Mouse (Mus musculus) cortical plate, adult 2 months (tissue): ENCODE results near the gene Nol4l. TPM values are rescaled to one million over a fixed set of nuclear protein-coding genes. Genes with fewer than 3 reads are reported as not detected.
"Not testable (repeated sequence)": the region's sequence is repeated elsewhere in the genome, so short reads cannot be mapped to it uniquely, and the experiment has no call there.

Experiments used
- H3K27ac ChIP-seq: fragments of 200-500 bp; 2 replicates; pipeline ENCODE4 v1.5.1; 2012; ENCODE audit warnings: low read length, control low read depth, inconsistent platforms; ENCODE audit not compliant: insufficient read depth
- H3K4me1 ChIP-seq: fragments of 200-500 bp; 2 replicates; pipeline ENCODE4 v1.6.1; 2011; ENCODE audit warnings: low read length; ENCODE audit not compliant: control insufficient read depth, insufficient read depth
- H3K4me3 ChIP-seq: fragments of 200-500 bp; 2 replicates; pipeline ENCODE4 v1.5.1; 2011; ENCODE audit warnings: mild to moderate bottlenecking, low read length, control low read depth; ENCODE audit not compliant: insufficient read depth
- CTCF ChIP-seq: fragments of 200-500 bp; IDR thresholded peaks from 2 replicates; pipeline ENCODE4 v1.5.1; 2011; ENCODE audit warnings: mild to moderate bottlenecking, control low read depth, low read length; ENCODE audit not compliant: insufficient read depth; ENCODE audit errors: extremely low read depth
- POLR2A ChIP-seq: fragments of 200-500 bp; IDR thresholded peaks from 2 replicates; pipeline ENCODE4 v1.6.1; 2011; ENCODE audit warnings: mild to moderate bottlenecking, low read length, control low read depth; ENCODE audit not compliant: insufficient read depth; ENCODE audit errors: extremely low read depth
- polyA plus RNA-seq: library from polyadenylated mRNA; depleted of rRNA; stranded (reverse); fragments of >200 nt; gene quantifications from 2 replicates; pipeline ENCODE4 v1.2.3, GENCODE M21; 2012

Gene Nol4l
- polyA plus RNA-seq, 1 experiment: 33.9 TPM

DNA sequence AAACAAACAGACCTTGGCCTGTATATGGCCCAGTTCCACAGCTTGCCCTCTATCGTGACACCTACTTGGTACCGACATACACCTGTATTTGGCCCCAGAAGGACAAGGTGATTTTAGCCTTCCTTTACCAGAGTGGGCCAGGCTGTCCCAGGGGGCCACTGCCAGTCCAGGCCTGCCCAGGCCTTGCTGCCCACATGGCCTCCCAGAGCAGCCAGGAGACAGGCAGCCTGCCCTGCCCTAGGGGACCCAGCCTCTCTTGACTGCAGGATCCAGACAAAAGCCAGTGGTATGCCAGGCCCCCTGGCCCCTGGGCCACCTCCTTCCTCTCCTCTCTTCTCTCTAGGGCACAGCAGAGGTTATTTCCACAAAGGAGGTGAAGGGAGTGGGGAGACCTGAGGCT lies 21.8 kb downstream of the Nol4l start:
- H3K4me1 ChIP-seq: peaks cover 17% of the 10 kb centered on the region
- no peak overlapping the region for H3K4me3 ChIP-seq
- TF ChIP-seq POLR2A (no peak), CTCF (no peak)
- no peak overlapping the region for H3K27ac ChIP-seq

DNA sequence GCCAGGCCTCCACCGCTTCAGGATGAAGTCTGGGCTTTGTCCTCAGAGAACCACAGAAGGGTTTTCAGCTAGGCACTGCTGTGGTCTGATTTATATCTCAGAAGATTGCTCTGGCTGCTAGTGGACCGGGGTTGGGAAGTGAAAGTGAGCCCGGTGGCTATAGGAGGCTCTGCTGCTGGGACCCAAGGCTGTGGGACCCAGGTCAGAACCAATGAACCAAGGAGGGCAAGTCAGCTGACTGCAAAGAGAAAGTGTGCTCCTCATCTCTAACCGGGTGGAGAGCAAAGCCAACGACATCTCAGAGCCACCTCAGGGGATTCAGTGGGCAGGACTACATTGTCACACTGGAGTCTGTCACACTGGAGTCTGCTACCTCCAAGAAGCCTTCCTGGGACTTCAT lies 23.4 kb downstream of the Nol4l start:
- Histone ChIP-seq H3K27ac (no peak overlapping the region), H3K4me1 (peaks cover 10% of the 10 kb centered on the region; the same call in 1 of the 2 replicates), H3K4me3 (no peak overlapping the region)
- TF ChIP-seq CTCF (no peak), POLR2A (no peak)

- no peak overlapping the region for H3K4me3 ChIP-seq
- H3K27ac ChIP-seq: no peak overlapping the region
- TF ChIP-seq CTCF (peak; percentile 55), POLR2A (no peak)
- H3K4me1 ChIP-seq: peaks cover 12% of the 10 kb centered on the region
Measured at GRCm38 (mm10) chr2:153499154-153499553, 30.6 kb downstream of the Nol4l start.

GRCm38 (mm10) chr2:153496898-153497297 lies 32.9 kb downstream of the Nol4l start:
- H3K4me3 ChIP-seq: no peak overlapping the region
- no peak for TF ChIP-seq CTCF
- TF ChIP-seq POLR2A: no peak
- H3K27ac ChIP-seq: no peak overlapping the region
- H3K4me1 ChIP-seq: peaks cover 16% of the 10 kb centered on the region

GRCm38 (mm10) chr2:153496301-153496700 lies 33.5 kb downstream of the Nol4l start:
- TF ChIP-seq CTCF: no peak
- Histone ChIP-seq H3K27ac (no peak overlapping the region), H3K4me3 (no peak overlapping the region), H3K4me1 (peaks cover 16% of the 10 kb centered on the region)

- TF ChIP-seq CTCF (no peak), POLR2A (no peak)
- Histone ChIP-seq H3K4me3 (no peak overlapping the region), H3K4me1 (peaks cover 16% of the 10 kb centered on the region), H3K27ac (no peak overlapping the region)
Measured at GRCm38 (mm10) chr2:153495818-153496217, 34.0 kb downstream of the Nol4l start.

- peaks cover 16% of the 10 kb centered on the region for H3K4me1 ChIP-seq
- not testable (repeated sequence) for H3K4me3 ChIP-seq, H3K27ac ChIP-seq
Measured at GRCm38 (mm10) chr2:153495391-153495790, 34.4 kb downstream of the Nol4l start.

GRCm38 (mm10) chr2:153494293-153494811 lies 35.4 kb downstream of the Nol4l start:
- no peak overlapping the region for H3K4me3 ChIP-seq
- peak overlapping the region; percentile 92 for H3K27ac ChIP-seq
- TF ChIP-seq CTCF (no peak), POLR2A (0 out of 2 replicates have a peak, but pooled peaks have one; percentile 9)
- peaks cover 16% of the 10 kb centered on the region for H3K4me1 ChIP-seq

DNA sequence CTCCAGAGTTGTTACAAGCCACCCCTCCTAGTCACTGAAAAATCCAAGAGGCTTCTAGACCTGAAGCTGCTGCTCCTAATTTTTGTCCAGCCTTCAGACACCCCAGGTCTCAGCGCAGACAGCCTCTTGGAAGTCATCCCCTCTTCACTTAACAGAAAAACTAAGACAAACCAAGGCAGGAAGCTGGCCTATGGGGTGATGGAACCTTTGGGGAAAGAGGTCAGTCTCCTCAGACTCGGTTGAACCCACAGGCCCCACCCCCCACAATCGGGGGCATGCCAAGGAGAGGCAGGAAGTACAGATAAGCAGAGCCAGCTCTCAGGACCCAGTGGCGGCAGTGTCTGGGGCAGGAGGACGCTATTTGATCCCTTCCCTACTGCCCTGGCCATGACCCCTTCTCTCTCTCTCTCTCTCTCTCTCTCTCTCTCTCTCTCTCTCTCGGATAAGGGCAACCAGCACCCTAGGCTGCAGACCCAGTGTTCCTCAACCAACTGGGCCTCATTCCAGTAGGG lies 35.9 kb downstream of the Nol4l start:
- Histone ChIP-seq H3K4me3 (no peak overlapping the region), H3K27ac (peak overlapping the region; percentile 92), H3K4me1 (peaks cover 16% of the 10 kb centered on the region)
- TF ChIP-seq CTCF (no peak), POLR2A (no peak)

GRCm38 (mm10) chr2:153493393-153493731 lies 36.4 kb downstream of the Nol4l start:
- TF ChIP-seq CTCF: no peak
- TF ChIP-seq POLR2A: no peak
- H3K4me3 ChIP-seq: peak overlapping the region; percentile 58
- H3K4me1 ChIP-seq: peaks cover 16% of the 10 kb centered on the region
- H3K27ac ChIP-seq: peak overlapping the region; percentile 92; the same call in 1 of the 2 replicates

GRCm38 (mm10) chr2:153492573-153493392 lies 37.0 kb downstream of the Nol4l start, which contains the start of gene 4930404H24Rik:
TSS of gene 4930404H24Rik (plus strand) at chr2:153492790.
- peak within 1 kb of the TSS; percentile 92 for H3K27ac ChIP-seq
- TF ChIP-seq POLR2A (peak; percentile 53; the same call in 1 of the 2 replicates), CTCF (no peak)
- peak within 1 kb of the TSS; percentile 58 for H3K4me3 ChIP-seq
- H3K4me1 ChIP-seq: peaks cover 13% of the 10 kb centered on the region
